Mouse (Mus musculus) MEL-GATA-1-ER (cell line): ENCODE results near the gene Cckar.

Source experiments
- DNase-seq: peaks from one replicate; pipeline ENCODE4 v3.0.0-alpha.2; 2012; ENCODE audit warnings: low read depth; ENCODE audit errors: extremely low read depth

The Cckar gene

DNA sequence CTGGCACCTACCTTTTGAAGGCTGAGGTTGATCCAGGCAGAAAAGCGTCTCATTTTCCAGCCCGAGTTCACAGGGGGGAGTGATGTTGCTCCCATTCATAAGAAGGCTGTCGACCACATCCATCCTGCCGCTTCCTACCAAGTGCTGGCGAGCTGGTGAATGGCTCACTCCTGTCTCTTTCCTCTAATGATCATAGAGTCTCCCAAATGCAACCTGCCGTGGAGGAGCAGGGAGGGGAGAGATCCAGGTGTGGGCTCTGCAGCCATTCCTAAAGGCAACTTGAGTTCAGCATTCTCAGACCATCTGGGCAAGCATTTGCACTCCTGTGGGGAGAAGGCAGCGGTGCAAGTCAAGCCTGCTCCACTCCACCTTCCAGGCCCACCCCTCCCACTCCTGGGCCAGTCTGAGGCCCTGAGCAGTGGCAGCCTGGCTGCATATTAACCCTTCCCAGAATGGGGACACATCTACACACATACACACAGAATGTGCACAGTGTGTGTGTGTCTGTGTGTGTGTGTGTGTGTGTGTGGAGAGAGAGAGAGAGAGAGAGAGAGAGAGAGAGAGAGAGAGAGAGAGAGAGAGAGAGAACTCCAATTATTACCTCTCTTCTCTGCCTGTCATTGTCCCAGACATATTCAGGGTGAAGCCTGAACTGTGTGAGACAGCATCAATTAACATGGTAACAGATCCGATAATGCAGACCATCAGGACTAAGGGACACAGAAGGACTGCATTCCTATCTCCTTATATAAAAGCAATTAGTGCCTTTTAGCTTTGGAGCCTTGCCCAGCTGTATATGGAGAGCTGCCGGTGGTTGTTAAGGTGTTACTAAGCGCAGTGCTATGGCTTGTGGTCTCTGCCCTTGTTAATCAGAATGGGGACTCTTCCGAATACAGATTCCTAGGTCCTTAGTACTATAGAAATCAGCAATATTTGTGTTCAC lies at the start of gene Cckar:
Cckar (minus strand) TSS at position 471 of the 943 bp plus-strand sequence.
- no peak for DNase-seq

DNA sequence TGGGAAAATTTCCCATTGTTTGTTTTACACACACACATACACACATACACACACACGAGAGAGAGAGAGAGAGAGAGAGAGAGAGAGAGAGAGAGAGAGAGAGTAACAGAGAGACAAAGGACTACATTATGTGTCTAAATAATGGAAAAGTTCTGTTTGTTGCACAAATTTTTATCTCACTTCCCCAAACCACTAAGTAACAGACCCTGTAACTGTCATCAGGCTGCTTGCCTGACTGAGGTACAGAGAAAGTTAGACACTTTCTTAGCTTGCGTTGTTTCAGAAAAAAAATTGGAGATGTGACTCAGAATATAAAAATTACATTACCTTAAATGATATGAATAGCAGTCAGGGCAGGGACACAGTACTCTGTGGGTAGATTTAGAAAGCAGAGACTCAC lies 36.6 kb upstream of the Cckar start:
- peak; percentile 27 for DNase-seq

DNA sequence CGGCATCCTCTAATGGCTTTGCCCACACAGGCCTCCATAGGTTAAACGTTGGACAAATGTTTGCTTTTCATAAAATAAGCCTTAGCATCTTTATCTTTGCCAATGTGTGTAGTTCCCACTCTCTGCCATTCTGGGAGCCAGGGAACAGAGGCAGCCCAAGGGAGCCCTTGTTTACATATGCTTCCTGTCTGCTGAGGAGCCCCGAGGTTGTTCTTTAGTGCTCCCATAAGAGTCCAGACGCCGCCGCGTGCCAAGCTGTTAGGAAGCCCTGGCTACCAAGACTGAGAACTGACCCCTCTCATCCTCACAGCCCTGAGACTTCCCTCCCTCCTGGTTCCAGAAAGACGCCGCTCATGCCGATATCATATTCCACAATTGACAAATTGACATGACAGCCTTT lies 25.4 kb upstream of the Cckar start:
- DNase-seq: no peak

DNA sequence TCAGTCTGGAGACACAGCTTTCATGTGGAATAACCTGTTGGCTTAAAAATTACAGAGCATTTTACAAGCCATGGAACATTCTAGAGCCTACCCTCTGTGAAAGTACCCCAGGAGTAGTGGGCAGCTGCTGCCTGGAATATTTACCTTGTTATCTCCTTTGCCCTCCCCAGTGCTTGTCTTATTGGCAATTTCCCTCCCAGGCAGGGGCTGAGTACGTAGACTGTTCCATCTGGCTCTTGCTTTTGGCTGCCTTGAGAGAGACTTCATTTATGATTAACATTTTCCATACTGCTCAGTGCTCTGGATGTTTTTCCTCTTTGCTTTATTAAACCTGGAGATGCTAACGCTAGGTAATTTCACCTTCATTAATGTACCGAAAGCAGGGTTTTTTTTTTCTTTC lies 20.1 kb upstream of the Cckar start:
- DNase-seq: no peak

DNA sequence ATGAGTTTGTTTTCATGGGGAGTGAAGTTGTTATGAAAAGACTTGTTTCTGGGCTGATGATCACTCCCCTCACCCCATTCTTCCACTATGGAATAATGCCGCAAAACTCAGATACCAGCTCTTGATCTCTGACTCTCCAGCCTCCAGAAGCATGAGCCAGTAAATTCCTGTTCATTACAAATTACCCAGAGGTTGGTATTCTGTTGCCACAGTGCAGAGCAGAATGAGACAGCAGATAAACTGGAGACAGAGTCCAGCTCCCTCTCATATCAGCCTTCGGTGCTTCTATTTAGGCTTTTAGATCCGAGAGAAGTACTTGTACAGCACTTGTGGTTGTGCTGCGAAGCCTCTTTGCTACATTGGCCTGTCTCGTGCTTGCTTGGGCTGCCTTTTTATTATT lies 18.5 kb upstream of the Cckar start:
- no peak for DNase-seq

DNA sequence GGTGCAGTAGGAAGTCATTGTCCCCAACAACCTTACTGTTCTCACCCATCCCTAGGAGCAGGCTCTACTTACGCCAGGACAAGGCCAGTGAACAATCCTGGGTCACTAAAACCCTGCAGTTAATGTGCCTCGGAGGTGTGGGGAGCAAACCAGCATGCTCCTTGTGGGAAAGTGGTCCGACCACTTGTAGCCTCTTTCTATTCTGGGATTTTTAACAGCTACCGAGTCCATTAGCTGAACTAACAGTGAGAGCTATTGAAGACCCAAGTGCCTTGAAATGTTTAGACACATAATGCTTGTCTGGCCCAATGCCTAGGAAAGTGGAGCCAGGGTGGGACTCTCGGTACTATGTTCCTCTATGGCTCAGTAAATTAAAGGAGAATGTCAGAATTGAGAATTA lies 9.0 kb upstream of the Cckar start:
- no peak for DNase-seq

DNA sequence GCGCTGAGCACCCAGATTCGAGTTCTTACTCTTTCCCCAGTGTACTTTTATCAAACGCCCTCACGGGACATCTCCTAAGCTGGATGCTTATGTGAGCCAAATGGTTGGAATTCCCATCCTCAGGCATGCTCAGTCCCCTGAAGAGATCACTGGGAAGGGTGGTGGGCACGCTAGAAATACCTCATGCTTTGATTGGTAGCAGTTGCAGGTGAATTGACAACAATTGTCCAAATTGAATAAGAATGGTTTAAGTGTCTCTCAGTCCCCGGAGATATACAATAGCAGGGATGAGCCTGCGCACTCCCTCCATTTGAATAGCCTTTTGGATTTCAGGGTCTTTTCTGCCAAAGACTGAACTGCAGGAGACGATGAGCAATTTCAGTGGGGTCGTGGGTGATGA lies 3.8 kb upstream of the Cckar start:
- no peak for DNase-seq

DNA sequence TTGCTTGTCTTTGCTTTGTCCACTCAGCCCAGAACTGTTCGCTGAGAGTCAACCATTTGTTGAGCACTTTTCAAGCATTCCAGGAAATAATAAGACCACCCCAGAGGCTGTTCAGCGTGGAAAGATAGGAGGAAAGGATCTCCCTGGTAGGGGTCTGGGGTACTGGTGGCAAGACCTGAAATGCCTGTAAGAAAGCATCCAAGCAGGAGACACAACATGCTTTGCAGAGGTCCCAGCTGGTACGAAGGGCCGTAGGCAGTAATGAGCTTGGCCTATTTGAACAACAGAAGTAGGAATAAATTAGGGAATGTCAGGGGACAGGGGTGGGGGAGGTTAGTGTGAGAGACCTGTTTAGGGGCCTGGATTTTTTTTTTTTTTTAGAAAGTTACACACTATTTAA lies 686 bp upstream of the Cckar start:
- DNase-seq: no peak

DNA sequence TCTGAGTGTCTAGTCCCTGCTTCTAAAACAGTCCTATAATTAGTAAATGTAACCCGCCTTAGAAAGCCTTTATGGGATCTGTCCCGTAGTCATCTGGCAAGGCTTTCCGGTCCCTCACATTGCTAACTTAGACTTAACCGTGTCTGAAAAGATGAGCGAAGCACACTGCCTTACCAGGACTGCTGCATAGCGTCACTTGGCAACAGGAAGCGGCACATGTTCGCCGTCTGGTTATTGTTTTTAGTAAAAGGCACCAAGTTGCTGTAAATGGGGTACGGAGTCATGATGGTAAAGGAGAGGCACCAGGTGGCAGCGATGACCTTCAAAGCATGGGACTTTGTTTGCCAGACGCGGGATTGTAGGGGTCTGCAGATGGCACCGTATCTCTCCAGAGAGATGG lies 4.8 kb downstream of the Cckar start:
- no peak for DNase-seq

DNA sequence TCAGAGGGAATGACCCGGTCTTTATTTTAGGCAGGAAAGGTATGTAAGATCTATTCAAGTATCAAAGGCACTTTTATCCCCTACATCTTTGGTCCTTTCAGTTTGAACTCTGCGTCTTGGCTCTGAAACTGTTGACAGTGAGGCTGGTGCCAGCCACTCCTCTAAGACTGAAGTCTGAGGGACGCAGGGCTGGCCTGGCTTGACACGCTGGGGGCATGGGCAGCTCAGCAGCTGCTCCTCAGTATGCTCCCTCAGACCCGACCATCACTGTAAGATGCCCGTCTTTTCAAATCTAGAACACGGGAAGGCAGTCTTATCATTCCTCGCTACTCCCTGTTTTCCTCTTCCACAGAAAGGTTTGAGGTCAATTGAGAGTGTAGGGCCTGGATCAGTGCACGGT lies 9.7 kb downstream of the Cckar start:
- DNase-seq: no peak

DNA sequence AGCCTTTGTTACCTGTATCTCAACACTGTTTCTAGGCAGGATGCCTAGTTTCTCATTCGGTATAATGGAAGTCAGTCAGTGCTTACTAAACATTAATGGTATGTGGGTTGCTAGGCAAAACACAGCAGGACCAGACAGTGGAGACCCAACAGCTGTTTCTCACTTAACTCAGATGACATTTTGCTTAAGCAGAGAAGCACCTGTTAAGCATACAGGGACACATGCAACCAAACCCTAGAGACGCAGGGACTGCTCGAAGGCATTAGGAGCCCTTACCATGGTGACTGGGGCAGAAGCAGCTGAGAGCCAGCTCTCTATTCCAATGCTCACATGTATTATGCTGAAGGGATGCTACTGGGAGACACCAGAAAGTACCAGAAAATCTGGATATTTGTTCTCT lies 10.8 kb downstream of the Cckar start:
- no peak for DNase-seq

DNA sequence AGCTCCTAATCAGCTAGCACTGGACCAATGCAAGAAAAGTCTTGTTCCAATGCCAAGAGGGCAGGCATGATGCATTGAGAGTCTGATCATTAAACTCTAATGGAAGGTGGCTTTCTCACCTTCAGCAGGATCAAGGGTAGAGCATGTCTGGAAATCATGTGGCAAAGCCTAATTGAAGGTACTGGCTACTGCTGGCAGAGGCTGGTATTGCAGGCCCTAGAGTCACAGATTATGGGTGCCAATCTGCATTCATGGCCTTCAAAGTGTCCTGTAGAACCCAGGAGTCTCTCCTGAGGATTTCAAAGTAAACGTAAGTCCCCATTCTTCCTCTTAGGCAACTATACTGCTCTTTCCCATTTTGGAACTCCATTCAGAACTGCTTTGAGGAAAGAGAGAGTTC lies 14.8 kb downstream of the Cckar start:
- no peak for DNase-seq

DNA sequence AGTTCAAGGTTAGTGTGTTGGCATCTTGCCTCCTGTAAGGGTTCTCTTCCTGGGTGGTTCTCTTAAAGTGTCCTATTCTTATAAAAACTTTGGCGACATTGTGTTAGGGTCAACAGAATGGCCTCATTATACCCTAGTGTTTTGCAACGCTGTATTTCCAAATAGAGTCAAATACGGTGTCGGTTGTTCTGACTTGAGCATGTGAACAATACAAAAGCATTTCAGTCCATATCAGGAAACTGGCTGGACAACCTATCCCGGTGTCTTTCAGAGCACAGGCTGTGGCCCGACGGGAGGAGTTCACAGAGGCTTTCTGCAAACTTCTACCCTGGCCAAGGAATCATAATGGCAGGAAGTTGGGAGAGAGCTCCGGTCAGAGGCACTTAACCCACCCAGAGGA lies 15.4 kb downstream of the Cckar start:
- no peak for DNase-seq

DNA sequence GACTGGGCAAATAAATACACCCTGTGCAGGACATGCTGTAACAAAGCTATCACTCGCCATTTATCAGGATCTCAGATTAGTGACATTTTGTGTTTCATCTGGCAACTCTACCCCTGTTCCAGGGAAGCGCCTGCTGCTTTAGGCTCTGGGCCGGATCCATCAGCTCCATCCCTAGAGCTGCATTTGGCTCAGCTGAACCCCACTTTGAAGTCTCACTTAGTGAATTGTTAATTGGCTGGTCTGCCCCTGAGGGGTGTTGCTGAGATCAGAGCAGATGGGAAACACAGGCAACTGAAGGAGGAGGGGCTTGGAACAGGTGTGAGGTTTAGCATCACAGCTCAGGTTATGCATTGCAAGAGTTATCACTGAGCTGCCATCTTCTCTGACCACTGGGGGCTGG lies 15.9 kb downstream of the Cckar start:
- DNase-seq: no peak

DNA sequence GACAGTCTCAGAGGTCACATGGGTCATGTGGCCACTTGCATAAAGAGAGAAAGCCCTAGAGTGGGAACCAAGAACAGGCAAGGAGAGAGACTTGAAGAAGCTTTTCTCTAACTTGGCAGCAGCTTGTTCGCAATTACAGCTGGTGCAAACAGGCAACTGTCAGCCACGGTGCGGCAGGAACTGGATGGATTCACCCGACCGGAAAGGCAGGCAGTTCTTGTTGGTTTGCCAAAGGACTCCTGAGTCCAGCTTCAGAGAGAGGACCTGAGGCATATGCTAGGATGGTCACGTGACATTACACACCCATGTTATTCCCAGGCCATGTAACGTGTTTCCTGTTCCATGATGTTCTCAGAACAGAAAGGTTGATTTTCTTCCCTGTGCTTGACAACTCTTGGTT lies 19.2 kb downstream of the Cckar start:
- DNase-seq: no peak

DNA sequence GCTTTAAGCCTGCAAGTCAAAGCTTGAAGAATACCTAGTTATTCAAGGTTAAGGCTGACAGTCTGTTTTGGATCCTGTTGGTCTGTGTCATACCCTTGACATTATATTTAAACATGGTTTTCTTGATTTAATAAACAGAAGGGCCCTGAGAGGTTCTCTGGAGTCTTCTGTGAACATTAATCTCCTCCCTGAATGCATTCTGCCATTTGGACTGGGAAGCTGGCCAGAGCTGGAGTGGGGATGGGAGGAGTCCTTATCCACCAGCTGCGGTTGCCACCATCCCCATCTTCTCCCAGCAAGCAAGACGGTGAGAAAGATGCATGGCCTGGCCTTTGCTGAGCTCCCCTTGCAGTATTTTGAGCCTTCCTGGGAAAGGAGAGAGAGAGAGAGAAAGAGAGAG lies 21.1 kb downstream of the Cckar start:
- no peak for DNase-seq

DNA sequence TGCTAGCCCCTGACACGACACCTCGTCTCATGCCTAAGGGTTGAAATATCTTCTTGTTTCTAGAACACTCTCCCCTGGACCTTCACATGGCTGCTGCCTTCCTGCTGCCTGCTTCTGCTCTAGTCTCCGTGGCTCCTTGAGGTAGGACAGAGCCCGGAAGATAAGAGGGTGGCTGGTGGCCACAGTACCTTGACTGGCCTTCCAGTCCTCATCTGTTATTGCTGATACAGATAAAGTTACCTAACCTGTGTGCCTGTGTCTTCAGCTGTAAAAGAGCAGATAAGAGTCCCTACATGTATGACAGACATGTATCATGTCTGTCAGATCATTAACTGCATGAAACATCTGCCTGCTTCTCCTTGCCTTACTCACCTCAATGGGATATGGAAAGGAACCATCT lies 21.9 kb downstream of the Cckar start:
- no peak for DNase-seq

DNA sequence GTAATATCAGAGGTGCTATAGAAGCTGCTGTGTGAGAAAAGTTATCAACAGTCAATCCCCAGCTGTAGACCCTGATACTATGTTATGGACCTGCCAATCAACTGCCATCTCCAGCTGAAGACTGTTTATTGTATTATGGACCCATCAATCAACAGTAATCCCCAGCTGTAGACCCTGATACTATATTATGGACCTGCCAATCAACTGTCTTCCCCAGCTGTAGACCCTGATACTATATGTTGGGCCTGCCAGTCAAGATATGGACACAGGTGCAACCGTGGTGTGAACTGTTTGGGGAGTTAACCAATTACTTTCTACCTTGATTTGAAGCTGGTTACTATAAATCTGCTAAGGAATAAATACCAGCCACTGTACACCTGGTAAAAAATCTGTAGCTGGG lies 23.1 kb downstream of the Cckar start:
- no peak for DNase-seq

DNA sequence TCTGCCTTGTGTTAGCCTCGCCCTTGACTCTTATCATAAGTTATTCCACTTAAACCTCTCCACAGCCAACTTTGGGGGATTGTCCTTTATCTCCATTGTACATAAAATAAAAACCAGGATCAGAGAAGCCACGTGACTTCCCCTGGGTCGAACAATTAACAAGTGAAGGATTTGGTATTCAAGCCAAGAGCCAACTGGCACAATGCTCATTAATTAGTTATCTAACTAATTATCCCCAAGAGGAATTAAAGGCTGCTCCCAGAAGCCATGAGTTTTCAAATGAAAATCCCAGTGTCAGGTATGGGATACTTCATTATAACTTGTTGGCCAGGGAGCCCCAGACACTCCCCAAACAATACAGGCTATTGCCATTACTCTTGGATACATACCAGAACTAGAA lies 23.6 kb downstream of the Cckar start:
- no peak for DNase-seq

DNA sequence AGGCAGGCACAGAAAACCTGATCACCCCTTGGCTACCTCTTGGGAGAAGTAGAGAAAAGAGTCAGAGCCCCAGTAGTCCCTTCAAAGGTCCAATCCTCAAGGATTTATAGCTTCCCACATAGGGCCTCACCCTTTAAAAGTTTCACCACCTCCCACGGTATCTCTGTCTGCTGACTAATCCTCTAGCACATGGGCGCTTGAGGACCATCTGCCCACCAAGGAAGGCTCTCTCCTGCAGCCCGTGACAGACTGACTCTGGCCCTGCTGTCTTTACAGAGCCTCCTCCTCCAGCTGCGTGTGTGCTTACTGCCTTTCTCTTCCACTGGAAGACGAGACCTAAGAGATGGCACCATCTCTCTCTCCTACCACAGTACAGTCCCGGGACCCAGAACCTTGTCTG lies 27.9 kb downstream of the Cckar start:
- no peak for DNase-seq

DNA sequence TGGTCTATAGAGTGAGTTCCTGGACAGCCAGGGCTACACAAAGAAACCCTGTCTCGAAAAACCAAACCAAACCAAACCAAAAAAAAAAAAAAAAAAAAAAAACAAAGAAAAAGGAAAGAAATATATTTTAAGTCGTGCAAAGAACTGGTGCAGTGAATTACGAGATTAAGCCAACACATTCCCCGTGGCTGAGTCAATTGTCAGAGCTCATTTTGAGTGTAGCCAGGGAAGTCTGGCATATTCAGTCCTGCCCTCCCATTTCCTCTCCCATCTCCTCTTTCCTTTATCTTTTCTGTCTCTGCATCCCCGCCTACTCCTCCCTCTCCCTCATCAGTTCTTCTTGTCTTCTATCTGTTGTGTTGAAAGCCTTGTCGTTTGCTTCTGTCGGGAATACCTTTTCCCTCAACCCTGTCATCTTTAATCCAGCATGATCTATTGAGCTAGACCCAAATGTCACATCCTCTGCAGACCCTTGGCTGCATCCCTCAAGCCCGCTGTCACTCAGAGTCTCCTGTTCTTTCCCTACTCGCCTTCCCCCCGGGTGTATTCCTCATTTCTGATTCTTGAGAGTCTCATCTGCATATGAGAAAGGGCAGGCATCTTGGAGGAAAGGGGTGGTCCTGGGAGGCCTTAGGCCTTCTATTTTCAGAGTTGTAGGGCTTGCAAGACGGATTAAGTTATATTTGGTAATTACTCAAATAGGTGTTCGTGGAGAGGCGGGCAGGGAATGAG lies 29.3 kb downstream of the Cckar start:
- no peak for DNase-seq

DNA sequence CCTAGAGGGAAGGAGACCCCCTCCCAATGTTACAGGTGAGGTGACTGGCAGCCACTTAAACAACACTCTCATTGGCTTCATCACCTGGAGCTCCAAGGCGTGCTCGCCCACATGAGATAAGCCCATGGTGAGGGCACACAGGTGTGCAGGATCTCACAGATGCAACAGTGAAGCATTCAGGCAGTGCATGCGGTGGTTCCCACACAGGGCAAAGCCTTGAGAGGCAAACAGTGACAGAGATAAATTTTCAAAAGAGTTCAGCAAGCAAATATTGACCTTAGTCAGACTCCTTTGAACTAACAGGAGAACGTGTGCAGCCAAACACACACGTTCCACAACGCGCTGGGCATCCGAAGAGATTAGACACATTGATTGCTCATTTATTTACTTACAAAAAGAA lies 30.8 kb downstream of the Cckar start:
- DNase-seq: no peak
